Mouse (Mus musculus) liver, postnatal 0 days (tissue): ENCODE measurements at regions not wholly inside any gene's neighbourhood (a gene's known extent, or its start where the extent isn't known, plus 50 kb on each side); places are given as distances from the start of the nearest gene placed in this dataset.

Experiments
- ATAC-seq: fragments of 200-750 bp; cut with Nextera tagmentation; 2 replicates; pipeline ENCODE4 v1.8.0; 2017; ENCODE audit warnings: mild to moderate bottlenecking, moderate library complexity
- DNase-seq: peaks from one replicate; pipeline ENCODE4 v3.0.0-alpha.2; 2016
- H3K27ac ChIP-seq: fragments of 300-500 bp; sonication (generic); 2 replicates; pipeline ENCODE4 v1.5.1; 2014; ENCODE audit warnings: antibody characterized with exemption, moderate library complexity, mild to moderate bottlenecking, low read depth
- H3K27me3 ChIP-seq: fragments of 300-500 bp; sonication (generic); 2 replicates; pipeline ENCODE4 v1.6.1; 2014; ENCODE audit warnings: low read length, control low read depth, mixed read lengths; ENCODE audit not compliant: insufficient read depth
- H3K36me3 ChIP-seq: fragments of 300-500 bp; sonication (generic); replicated peaks from 2 replicates; pipeline ENCODE4 v1.6.1; 2014; ENCODE audit warnings: mild to moderate bottlenecking, control low read depth, low read length, moderate library complexity, mixed read lengths; ENCODE audit not compliant: insufficient read depth
- H3K4me1 ChIP-seq: fragments of 300-500 bp; sonication (generic); 2 replicates; pipeline ENCODE4 v1.6.1; 2014; ENCODE audit warnings: antibody characterized with exemption, mild to moderate bottlenecking, control low read depth; ENCODE audit not compliant: insufficient read depth
- H3K4me2 ChIP-seq: fragments of 300-500 bp; sonication (generic); 2 replicates; pipeline ENCODE4 v1.6.1; 2014; ENCODE audit warnings: low read depth, mild to moderate bottlenecking, low read length, moderate library complexity, mixed read lengths
- H3K4me3 ChIP-seq: fragments of 300-500 bp; sonication (generic); 2 replicates; pipeline ENCODE4 v1.5.1; 2014; ENCODE audit warnings: low read depth, low read length
- H3K9ac ChIP-seq: fragments of 300-500 bp; sonication (generic); replicated peaks from 2 replicates; pipeline ENCODE4 v1.6.1; 2014; ENCODE audit warnings: mild to moderate bottlenecking, moderate library complexity
- H3K9me3 ChIP-seq: fragments of 300-500 bp; sonication (generic); 2 replicates; pipeline ENCODE4 v1.6.1; 2016; ENCODE audit warnings: mild to moderate bottlenecking, control low read depth, low read length, mixed read lengths
- CTCF ChIP-seq: sonication (generic); IDR thresholded peaks from 2 replicates; pipeline ENCODE4 v1.5.1; 2016; ENCODE audit warnings: antibody characterized with exemption, low read depth
- EP300 ChIP-seq: IDR thresholded peaks from 2 replicates; pipeline ENCODE4 v1.6.1; 2016; ENCODE audit warnings: antibody characterized with exemption, low read depth, mild to moderate bottlenecking
- WGBS: fragments of 180-500 bp; shearing (Covaris S2); extraction: QIAGEN DNeasy Blood & Tissue Kit; methylation state at CpG from one replicate; pipeline ENCODE4 v1.1.7; 2014; ENCODE audit not compliant: insufficient replicate concordance; 5-methylcytosine and 5-hydroxymethylcytosine counted together

DNA sequence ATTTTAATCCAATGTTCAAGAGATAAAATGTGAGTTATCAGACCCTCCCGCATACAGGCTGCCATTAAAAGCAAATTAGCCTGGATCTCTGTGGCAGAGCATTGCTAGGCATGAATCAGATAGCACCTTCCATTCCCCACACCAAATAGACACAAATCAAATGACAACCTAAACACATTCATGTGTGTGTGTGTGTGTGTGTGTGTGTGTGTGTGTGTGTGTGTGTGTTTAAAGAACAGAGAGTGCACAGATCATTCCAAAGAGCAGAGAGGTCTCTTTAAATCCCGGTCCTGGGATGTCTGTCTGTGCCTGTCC, 226.5 kb upstream of the Arrdc4 start:
- DNase-seq (no peak), ATAC-seq (no peak)
- Histone ChIP-seq H3K27me3 (no peaks in the 10 kb centered on the region), H3K9ac (no peak overlapping the region), H3K4me1 (no peaks in the 10 kb centered on the region), H3K4me2 (no peak overlapping the region), H3K4me3 (no peak overlapping the region), H3K36me3 (no peaks in the 10 kb centered on the region), H3K9me3 (no peaks in the 10 kb centered on the region), H3K27ac (no peak overlapping the region)
- 59% methylated on average over 2 of the region's 2 CpGs for WGBS
- TF ChIP-seq CTCF (no peak), EP300 (no peak)

DNA sequence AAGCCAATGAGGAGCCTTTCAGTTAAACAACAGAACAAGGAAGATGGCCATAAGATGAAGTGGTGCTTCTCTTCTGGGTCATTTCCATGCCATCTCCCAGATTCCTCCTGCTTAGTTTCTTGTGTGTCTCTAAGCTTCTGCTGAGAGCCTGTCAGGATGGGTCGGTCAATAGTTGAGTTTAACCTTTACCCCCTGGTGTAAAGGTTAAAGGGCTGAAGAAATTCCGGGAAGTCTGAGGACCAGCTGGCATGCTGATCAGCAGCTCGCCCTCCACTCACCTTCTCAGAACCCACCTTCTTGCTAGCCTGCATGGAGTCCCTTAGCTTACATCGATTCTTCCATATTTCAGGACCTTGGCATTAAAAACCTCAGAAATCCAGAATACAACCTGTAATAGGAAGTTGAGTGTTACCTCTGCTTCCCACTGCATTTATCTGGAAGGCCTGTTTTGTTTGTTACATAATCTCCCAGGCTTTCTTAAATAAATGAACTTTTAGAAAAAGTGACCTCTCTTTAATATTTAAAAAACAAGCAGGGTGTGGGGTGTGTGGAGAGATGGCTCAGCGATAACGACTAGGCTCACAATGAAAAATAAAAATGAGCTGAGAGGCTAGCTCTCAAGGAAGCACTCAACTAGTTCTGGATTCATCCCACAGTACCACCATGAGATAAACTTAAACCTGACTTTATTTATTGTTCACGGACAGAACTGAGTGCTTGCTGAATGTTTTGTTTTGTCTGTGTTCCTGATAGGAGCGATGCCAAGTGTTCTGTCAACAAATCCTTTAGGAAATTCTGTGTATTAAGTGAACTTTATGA, 225.9 kb upstream of the Arrdc4 start:
- WGBS = 64% methylated on average over 8 of the region's 8 CpGs
- Histone ChIP-seq H3K36me3 (no peaks in the 10 kb centered on the region), H3K4me1 (no peaks in the 10 kb centered on the region), H3K9me3 (no peaks in the 10 kb centered on the region), H3K27me3 (no peaks in the 10 kb centered on the region), H3K4me2 (no peak overlapping the region), H3K9ac (no peak overlapping the region), H3K4me3 (no peak overlapping the region), H3K27ac (no peak overlapping the region)
- no peak for DNase-seq
- TF ChIP-seq EP300 = no peak
- no peak for TF ChIP-seq CTCF
- no peak for ATAC-seq

DNA sequence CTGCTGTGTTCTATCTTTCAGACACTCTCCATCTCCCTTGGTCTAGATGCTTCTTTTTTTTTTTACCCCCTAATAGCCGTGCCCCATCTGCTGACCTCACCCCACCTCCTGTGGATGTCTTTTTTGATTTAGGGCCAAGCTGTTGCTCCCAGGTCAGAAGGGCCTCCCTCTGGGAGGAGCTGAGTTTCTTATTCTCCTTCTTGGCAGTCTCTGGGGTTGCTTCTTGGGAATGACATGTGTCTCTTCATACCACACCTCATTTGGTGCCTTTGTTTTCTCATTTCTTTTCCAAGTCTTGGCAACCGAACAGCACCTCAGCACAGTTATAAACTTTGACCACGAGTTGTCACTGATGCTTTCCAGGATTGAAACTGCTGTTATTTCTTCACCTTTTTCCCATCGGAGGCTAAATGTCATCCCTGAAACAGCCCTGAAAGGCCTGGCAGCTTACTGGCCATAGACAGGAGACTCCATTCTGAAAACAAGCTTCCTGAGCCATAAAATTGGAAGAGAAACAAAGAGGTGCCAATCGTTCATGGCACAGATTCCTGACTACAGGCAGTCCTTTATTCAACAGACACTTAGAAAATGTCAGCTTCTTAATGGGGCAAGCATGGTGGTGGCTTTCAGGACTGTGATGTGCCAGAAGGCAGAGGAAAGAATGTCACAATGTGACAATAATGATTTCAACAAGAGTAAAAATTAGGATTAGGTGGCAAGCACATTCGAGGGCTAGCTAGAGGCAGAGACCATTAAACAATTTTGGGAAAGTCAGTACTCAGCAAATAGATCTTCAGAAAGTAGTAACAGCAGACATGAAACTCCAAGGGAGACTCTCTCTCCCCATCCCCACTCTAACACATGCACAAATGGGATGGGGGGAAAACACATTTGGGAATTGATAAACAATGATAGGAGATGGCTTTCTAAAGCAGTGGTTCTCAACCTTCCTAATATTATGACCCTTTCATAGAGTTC, 197.1 kb upstream of the Arrdc4 start:
- no peaks in the 10 kb centered on the region for H3K27me3 ChIP-seq
- H3K36me3 ChIP-seq = no peaks in the 10 kb centered on the region
- 59% methylated on average over 6 of the region's 6 CpGs for WGBS
- DNase-seq (no peak), ATAC-seq (no peak)
- no peak overlapping the region for H3K4me2 ChIP-seq
- TF ChIP-seq CTCF = no peak
- no peak for TF ChIP-seq EP300
- no peaks in the 10 kb centered on the region for H3K9me3 ChIP-seq
- no peak overlapping the region for H3K4me3 ChIP-seq
- no peak overlapping the region for H3K9ac ChIP-seq
- no peaks in the 10 kb centered on the region for H3K4me1 ChIP-seq
- no peak overlapping the region for H3K27ac ChIP-seq

DNA sequence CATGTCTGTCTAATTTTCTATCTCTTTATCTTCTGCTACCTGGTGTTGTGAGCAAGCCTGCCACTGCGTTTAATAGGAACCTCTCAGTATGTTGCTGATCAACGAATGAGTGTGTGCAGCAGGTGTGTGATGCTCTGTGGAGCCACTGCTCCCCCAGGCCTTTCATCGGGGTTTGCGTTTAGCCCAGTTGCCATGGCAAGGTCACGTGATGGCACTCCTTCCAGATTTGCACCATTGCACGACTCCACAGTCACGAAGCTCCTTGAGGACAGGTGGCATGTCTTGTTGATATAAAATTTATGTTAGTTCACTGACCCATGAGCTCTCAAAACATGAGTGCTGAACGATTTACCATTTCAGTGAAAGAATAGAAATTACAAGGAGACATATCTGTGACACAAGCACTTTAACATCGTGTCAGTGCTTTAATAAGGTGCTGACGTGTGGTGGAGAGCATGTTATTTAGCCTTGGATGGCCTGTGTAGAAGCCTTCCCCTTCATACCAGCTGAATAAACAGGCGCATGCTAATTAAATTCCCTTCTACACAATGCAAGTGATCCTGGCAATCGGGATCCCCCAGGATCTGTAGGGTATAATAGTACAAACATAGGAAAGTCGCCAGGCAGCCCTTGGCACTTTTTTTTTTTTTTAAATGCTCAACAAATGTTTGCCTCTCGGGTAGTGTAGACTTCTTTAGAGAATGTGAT, 181.7 kb upstream of the Arrdc4 start:
- WGBS = 77% methylated on average over 14 of the region's 14 CpGs
- Histone ChIP-seq H3K36me3 (no peaks in the 10 kb centered on the region), H3K9me3 (no peaks in the 10 kb centered on the region), H3K4me3 (no peak overlapping the region), H3K27me3 (no peaks in the 10 kb centered on the region), H3K9ac (no peak overlapping the region), H3K27ac (no peak overlapping the region), H3K4me1 (no peaks in the 10 kb centered on the region), H3K4me2 (no peak overlapping the region)
- TF ChIP-seq CTCF (no peak), EP300 (no peak)
- DNase-seq = no peak
- no peak for ATAC-seq

DNA sequence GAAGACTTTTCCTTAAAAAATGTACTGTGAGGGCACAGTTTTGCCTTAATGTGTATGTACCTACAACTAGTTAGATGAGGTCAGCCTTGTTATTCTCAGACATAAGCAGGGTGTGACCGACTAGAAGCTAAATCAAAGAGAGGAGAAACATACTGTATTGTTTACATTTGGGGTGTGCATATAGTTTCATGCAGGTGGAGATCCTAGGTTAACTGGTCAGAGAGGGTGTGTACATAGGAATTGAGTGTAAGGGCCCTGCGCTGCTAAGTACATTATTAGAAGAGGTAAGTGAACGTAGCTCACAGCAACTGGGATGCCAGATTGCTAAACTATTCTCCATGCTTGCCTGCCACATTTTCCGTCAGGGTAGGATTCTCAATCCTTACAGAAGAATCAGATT, 180.6 kb upstream of the Arrdc4 start:
- H3K9ac ChIP-seq = no peak overlapping the region
- no peak overlapping the region for H3K4me3 ChIP-seq
- no peaks in the 10 kb centered on the region for H3K9me3 ChIP-seq
- H3K4me2 ChIP-seq = no peak overlapping the region
- no peaks in the 10 kb centered on the region for H3K27me3 ChIP-seq
- WGBS = 79% methylated on average over 4 of the region's 4 CpGs
- H3K4me1 ChIP-seq = no peaks in the 10 kb centered on the region
- H3K27ac ChIP-seq = no peak overlapping the region
- no peak for TF ChIP-seq CTCF
- TF ChIP-seq EP300 = no peak
- no peak for ATAC-seq
- no peak for DNase-seq
- no peaks in the 10 kb centered on the region for H3K36me3 ChIP-seq

DNA sequence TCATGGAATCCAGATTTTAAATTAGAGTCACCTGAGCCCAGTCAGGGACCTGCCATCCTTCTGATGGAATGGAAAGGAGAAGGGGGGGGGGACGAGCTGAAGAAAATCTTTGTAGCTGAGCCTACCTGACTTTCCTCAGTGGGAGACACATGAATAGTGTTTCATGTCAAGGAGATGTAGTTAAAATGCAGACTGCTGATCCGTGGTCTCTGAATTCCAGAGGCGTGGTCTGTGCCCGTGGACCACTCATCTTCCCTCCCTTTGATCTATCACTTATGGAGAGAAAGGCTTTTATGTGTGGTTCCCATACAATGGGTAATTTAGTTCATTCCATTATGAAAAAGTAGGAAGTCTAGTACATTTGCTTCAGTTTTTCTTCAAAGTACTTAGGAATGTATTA, 176.6 kb upstream of the Arrdc4 start:
- TF ChIP-seq EP300 = no peak
- TF ChIP-seq CTCF = no peak
- DNase-seq (no peak), ATAC-seq (no peak)
- Histone ChIP-seq H3K27me3 (no peaks in the 10 kb centered on the region), H3K4me3 (no peak overlapping the region), H3K4me2 (no peak overlapping the region), H3K36me3 (no peaks in the 10 kb centered on the region), H3K9ac (no peak overlapping the region), H3K27ac (no peak overlapping the region), H3K9me3 (no peaks in the 10 kb centered on the region), H3K4me1 (no peaks in the 10 kb centered on the region)
- WGBS = 69% methylated on average over 4 of the region's 4 CpGs
